Mouse (Mus musculus): ENCODE results near the gene L3mbtl4. TPM values are rescaled to one million over a fixed set of nuclear protein-coding genes. Genes with fewer than 3 reads are reported as not detected.

The L3mbtl4 gene
- total and polyA plus RNA-seq, 3 experiments: not detected

- no peak for TF ChIP-seq ZC3H11A (IDR thresholded peaks at IDR 0.05; ENCODE audit: low read depth, low read length)
- no peak for TF ChIP-seq CHD1 (IDR thresholded peaks at IDR 0.05; ENCODE audit: low read depth, low read length)
- TF ChIP-seq BHLHE40 (IDR thresholded peaks at IDR 0.05; ENCODE audit: low read depth, low read length): no peak
- TF ChIP-seq KAT2A (IDR thresholded peaks at IDR 0.05; ENCODE audit: insufficient replicate concordance, low read length): no peak
- no peak for TF ChIP-seq EP300 (IDR thresholded peaks at IDR 0.05; ENCODE audit: low read length)
- TF ChIP-seq ZMIZ1 (IDR thresholded peaks at IDR 0.05; ENCODE audit: low read depth, low read length): no peak
- no peak for TF ChIP-seq JUND (conservative IDR thresholded peaks at IDR 0.05; ENCODE audit: low read depth, low read length)
- no peak for TF ChIP-seq CTCF (conservative IDR thresholded peaks at IDR 0.05 in 1 of 2, IDR thresholded peaks at IDR 0.05 in 1 of 2; ENCODE audit: low read depth in 2 of 2, low read length in 2 of 2)
- Histone ChIP-seq H3K36me3 (replicated peaks in 1 of 2; ENCODE audit: control insufficient read depth in 1 of 2, insufficient read depth in 1 of 2, low read length in 1 of 2) (no peaks in the 10 kb centered on the region), H3K27ac (ENCODE audit: insufficient read depth, low read depth) (no peak overlapping the region), H3K4me3 (replicated peaks in 1 of 3; ENCODE audit: low read depth in 2 of 3, low read length in 2 of 3, poor library complexity in 1 of 3) (no peak overlapping the region), H3K79me2 (replicated peaks; ENCODE audit: control insufficient read depth, extremely low read depth, insufficient read depth, poor library complexity, severe bottlenecking) (no peaks in the 10 kb centered on the region), H3K4me2 (ENCODE audit: insufficient read depth, low read depth, poor library complexity, severe bottlenecking) (no peak overlapping the region), H3K9me3 (replicated peaks; ENCODE audit: low read length) (peaks cover 58% of the 10 kb centered on the region), H3K9ac (ENCODE audit: insufficient read depth, low read depth) (no peak overlapping the region), H3K4me1 (ENCODE audit: control insufficient read depth in 1 of 2, insufficient read depth in 2 of 2) (no peaks in the 10 kb centered on the region), H3K27me3 (replicated peaks) (no peaks in the 10 kb centered on the region)
- dilution Hi-C loops (cut with MboI; ENCODE audit: extremely low pct_ligation_motif_present, extremely low pct_unique_long_range_greater_than_20kb, low sequenced_read_pairs): no loop called here
- no peak for DNase-seq (ENCODE audit: extremely low read depth)
- in situ Hi-C loops (cut with MboI; ENCODE audit: low pct_ligation_motif_present, low pct_unique_long_range_greater_than_20kb, low sequenced_read_pairs): no loop called here
Measured at GRCm38 (mm10) chr17:68235380-68235779, 38.2 kb upstream of the L3mbtl4 start.

DNA sequence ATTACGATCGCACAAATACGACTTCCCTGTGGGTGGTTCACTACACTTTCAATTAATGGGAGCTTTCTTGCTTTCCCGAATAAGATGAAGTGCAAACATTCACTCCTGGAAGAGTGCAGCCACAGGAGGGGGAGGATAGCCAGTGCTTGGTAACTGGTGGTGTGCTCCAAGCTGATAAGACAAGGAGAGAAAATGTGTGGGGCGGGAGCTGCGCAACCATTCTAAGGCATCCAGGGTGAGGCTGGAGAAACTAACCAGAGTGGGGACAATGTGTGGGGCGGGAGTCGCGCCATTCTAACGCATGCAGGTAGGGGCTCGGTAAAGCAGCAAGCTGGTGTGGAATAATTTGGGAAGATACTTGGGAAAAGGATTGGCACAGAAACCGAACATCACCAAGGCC is 36.6 kb upstream of the L3mbtl4 start:
- dilution Hi-C loops (cut with MboI; ENCODE audit: extremely low pct_ligation_motif_present, extremely low pct_unique_long_range_greater_than_20kb, low sequenced_read_pairs) (no loop called here), in situ Hi-C loops (cut with MboI; ENCODE audit: low pct_ligation_motif_present, low pct_unique_long_range_greater_than_20kb, low sequenced_read_pairs) (no loop called here)
- Histone ChIP-seq H3K79me2 (replicated peaks; ENCODE audit: control insufficient read depth, extremely low read depth, insufficient read depth, poor library complexity, severe bottlenecking) (no peaks in the 10 kb centered on the region), H3K27ac (ENCODE audit: insufficient read depth, low read depth) (no peak overlapping the region), H3K9ac (ENCODE audit: insufficient read depth, low read depth) (no peak overlapping the region), H3K4me1 (ENCODE audit: control insufficient read depth in 1 of 2, insufficient read depth in 2 of 2) (no peaks in the 10 kb centered on the region), H3K27me3 (replicated peaks) (no peaks in the 10 kb centered on the region), H3K36me3 (replicated peaks in 1 of 2; ENCODE audit: control insufficient read depth in 1 of 2, insufficient read depth in 1 of 2, low read length in 1 of 2) (no peaks in the 10 kb centered on the region), H3K9me3 (replicated peaks; ENCODE audit: low read length) (peaks cover 56% of the 10 kb centered on the region), H3K4me2 (ENCODE audit: insufficient read depth, low read depth, poor library complexity, severe bottlenecking) (no peak overlapping the region), H3K4me3 (replicated peaks in 1 of 3; ENCODE audit: low read depth in 2 of 3, low read length in 2 of 3, poor library complexity in 1 of 3) (no peak overlapping the region)
- no peak for DNase-seq (ENCODE audit: extremely low read depth)
- no peak for TF ChIP-seq NRF1 (IDR thresholded peaks at IDR 0.05; ENCODE audit: low read depth, low read length)
- no peak for TF ChIP-seq JUND (conservative IDR thresholded peaks at IDR 0.05; ENCODE audit: low read depth, low read length)
- no peak for TF ChIP-seq RCOR1 (conservative IDR thresholded peaks at IDR 0.05; ENCODE audit: low read depth, low read length)
- no peak for TF ChIP-seq GABPA (IDR thresholded peaks at IDR 0.05; ENCODE audit: insufficient replicate concordance, low read depth, low read length)
- no peak for TF ChIP-seq MAZ (IDR thresholded peaks at IDR 0.05; ENCODE audit: low read depth, low read length)
- no peak for TF ChIP-seq MAX (IDR thresholded peaks at IDR 0.05; ENCODE audit: low read length)
- no peak for TF ChIP-seq CHD1 (IDR thresholded peaks at IDR 0.05; ENCODE audit: low read depth, low read length)
- no peak for TF ChIP-seq ETS1 (conservative IDR thresholded peaks at IDR 0.05; ENCODE audit: low read depth, low read length)

- H3K4me3 ChIP-seq (replicated peaks in 1 of 3; ENCODE audit: low read depth in 2 of 3, low read length in 2 of 3, poor library complexity in 1 of 3): no peak overlapping the region
- no peak overlapping the region for H3K9ac ChIP-seq (ENCODE audit: insufficient read depth, low read depth)
- no peak overlapping the region for H3K4me2 ChIP-seq (ENCODE audit: insufficient read depth, low read depth, poor library complexity, severe bottlenecking)
- no peak for DNase-seq (ENCODE audit: extremely low read depth)
- dilution Hi-C loops (cut with MboI; ENCODE audit: extremely low pct_ligation_motif_present, extremely low pct_unique_long_range_greater_than_20kb, low sequenced_read_pairs) (no loop called here), in situ Hi-C loops (cut with MboI; ENCODE audit: low pct_ligation_motif_present, low pct_unique_long_range_greater_than_20kb, low sequenced_read_pairs) (no loop called here)
- H3K79me2 ChIP-seq (replicated peaks; ENCODE audit: control insufficient read depth, extremely low read depth, insufficient read depth, poor library complexity, severe bottlenecking): no peaks in the 10 kb centered on the region
- no peaks in the 10 kb centered on the region for H3K36me3 ChIP-seq (replicated peaks in 1 of 2; ENCODE audit: control insufficient read depth in 1 of 2, insufficient read depth in 1 of 2, low read length in 1 of 2)
- H3K27me3 ChIP-seq (replicated peaks): no peaks in the 10 kb centered on the region
- H3K4me1 ChIP-seq (ENCODE audit: control insufficient read depth in 1 of 2, insufficient read depth in 2 of 2): no peaks in the 10 kb centered on the region
- no peak overlapping the region for H3K27ac ChIP-seq (ENCODE audit: insufficient read depth, low read depth)
- H3K9me3 ChIP-seq (replicated peaks; ENCODE audit: low read length): peaks cover 60% of the 10 kb centered on the region
- TF ChIP-seq RCOR1 (conservative IDR thresholded peaks at IDR 0.05; ENCODE audit: low read depth, low read length): no peak
- TF ChIP-seq USF1 (IDR thresholded peaks at IDR 0.05; ENCODE audit: low read depth, low read length): no peak
- TF ChIP-seq ZNF384 (IDR thresholded peaks at IDR 0.05; ENCODE audit: low read depth, low read length): no peak
- no peak for TF ChIP-seq PAX5 (IDR thresholded peaks at IDR 0.05; ENCODE audit: low read length)
- no peak for TF ChIP-seq GABPA (IDR thresholded peaks at IDR 0.05; ENCODE audit: insufficient replicate concordance, low read depth, low read length)
- no peak for TF ChIP-seq NRF1 (IDR thresholded peaks at IDR 0.05; ENCODE audit: low read depth, low read length)
- TF ChIP-seq JUND (conservative IDR thresholded peaks at IDR 0.05; ENCODE audit: low read depth, low read length): no peak
- no peak for TF ChIP-seq E2F4 (IDR thresholded peaks at IDR 0.05; ENCODE audit: insufficient replicate concordance, low read depth, low read length)
- no peak for TF ChIP-seq KAT2A (IDR thresholded peaks at IDR 0.05; ENCODE audit: insufficient replicate concordance, low read length)
- no peak for TF ChIP-seq MEF2A (IDR thresholded peaks at IDR 0.05; ENCODE audit: borderline replicate concordance, low read depth, low read length)
- no peak for TF ChIP-seq UBTF (IDR thresholded peaks at IDR 0.05; ENCODE audit: low read depth, low read length)
- no peak for TF ChIP-seq ELF1 (IDR thresholded peaks at IDR 0.05; ENCODE audit: low read depth, low read length)
- no peak for TF ChIP-seq ZMIZ1 (IDR thresholded peaks at IDR 0.05; ENCODE audit: low read depth, low read length)
- no peak for TF ChIP-seq ZC3H11A (IDR thresholded peaks at IDR 0.05; ENCODE audit: low read depth, low read length)
- TF ChIP-seq SMC3 (IDR thresholded peaks at IDR 0.05; ENCODE audit: low read depth, low read length): no peak
- no peak for TF ChIP-seq CTCF (conservative IDR thresholded peaks at IDR 0.05 in 1 of 2, IDR thresholded peaks at IDR 0.05 in 1 of 2; ENCODE audit: low read depth in 2 of 2, low read length in 2 of 2)
- TF ChIP-seq EP300 (IDR thresholded peaks at IDR 0.05; ENCODE audit: low read length): no peak
- TF ChIP-seq HCFC1 (IDR thresholded peaks at IDR 0.05; ENCODE audit: low read depth, low read length): no peak
- no peak for TF ChIP-seq USF2 (conservative IDR thresholded peaks at IDR 0.05; ENCODE audit: low read depth, low read length)
Measured at GRCm38 (mm10) chr17:68240171-68240570, 33.4 kb upstream of the L3mbtl4 start.
